Mouse (Mus musculus) embryonic facial prominence, embryonic 11.5 days (tissue): ENCODE measurements at regions not wholly inside any gene's neighbourhood (a gene's known extent, or its start where the extent isn't known, plus 50 kb on each side); places are given as distances from the start of the nearest gene placed in this dataset.
"Not testable (repeated sequence)": the region's sequence is repeated elsewhere in the genome, so short reads cannot be mapped to it uniquely, and the experiment has no call there.

Source experiments
- ATAC-seq: fragments of 200-750 bp; cut with Nextera tagmentation; replicated peaks from 2 replicates; pipeline ENCODE4 v1.8.0; 2017; ENCODE audit warnings: low read depth; ENCODE audit not compliant: insufficient number of reproducible peaks, low FRiP score, low TSS enrichment
- DNase-seq: peaks from one replicate; pipeline ENCODE4 v3.0.0-alpha.2; 2015; ENCODE audit warnings: low spot score
- H3K27ac ChIP-seq: fragments of 300-500 bp; sonication (generic); replicated peaks from 2 replicates; pipeline ENCODE4 v1.5.1; 2014; ENCODE audit warnings: mild to moderate bottlenecking, low read depth, low read length, control low read depth
- H3K27me3 ChIP-seq: fragments of 300-500 bp; sonication (generic); 2 replicates; pipeline ENCODE4 v1.6.1; 2014; ENCODE audit warnings: mild to moderate bottlenecking, low read length, moderate library complexity, mixed read lengths; ENCODE audit not compliant: control insufficient read depth, insufficient read depth
- H3K36me3 ChIP-seq: fragments of 300-500 bp; sonication (generic); replicated peaks from 2 replicates; pipeline ENCODE4 v1.6.1; 2014; ENCODE audit warnings: low read depth, mild to moderate bottlenecking, low read length, moderate library complexity, mixed read lengths; ENCODE audit not compliant: control insufficient read depth, insufficient read depth
- H3K4me1 ChIP-seq: fragments of 300-500 bp; sonication (generic); 2 replicates; pipeline ENCODE4 v1.6.1; 2014; ENCODE audit warnings: low read length, mixed read lengths; ENCODE audit not compliant: control insufficient read depth, insufficient read depth
- H3K4me2 ChIP-seq: fragments of 300-500 bp; sonication (generic); 2 replicates; pipeline ENCODE4 v1.6.1; 2014; ENCODE audit warnings: low read depth, mild to moderate bottlenecking, control low read depth, low read length, moderate library complexity
- H3K4me3 ChIP-seq: fragments of 300-500 bp; sonication (generic); 2 replicates; pipeline ENCODE4 v1.5.1; 2014; ENCODE audit warnings: low read depth, low read length, control low read depth
- H3K9ac ChIP-seq: fragments of 300-500 bp; sonication (generic); replicated peaks from 2 replicates; pipeline ENCODE4 v1.6.1; 2014; ENCODE audit warnings: mild to moderate bottlenecking, control low read depth, low read length
- H3K9me3 ChIP-seq: fragments of 300-500 bp; sonication (generic); replicated peaks from 2 replicates; pipeline ENCODE4 v1.6.1; 2016; ENCODE audit warnings: mild to moderate bottlenecking, low read length, inconsistent platforms, mixed read lengths; ENCODE audit not compliant: control insufficient read depth
- WGBS: fragments of 180-500 bp; shearing (Covaris S2); extraction: QIAGEN DNeasy Blood & Tissue Kit; methylation state at CpG from one replicate; pipeline ENCODE4 v1.1.7; 2014; 5-methylcytosine and 5-hydroxymethylcytosine counted together

GRCm38 (mm10) chr10:14312959-14313358, 232.5 kb downstream of the Adgrg6 start:
- no peak for DNase-seq
- WGBS, result 78% methylated on average over 4 of the region's 4 CpGs

GRCm38 (mm10) chr10:14311962-14312361, 233.5 kb downstream of the Adgrg6 start:
- no peak for DNase-seq
- Histone ChIP-seq H3K27ac (no peak overlapping the region), H3K4me3 (no peak overlapping the region), H3K9me3 (no peaks in the 10 kb centered on the region), H3K27me3 (no peaks in the 10 kb centered on the region), H3K9ac (no peak overlapping the region), H3K4me1 (no peaks in the 10 kb centered on the region), H3K4me2 (no peak overlapping the region), H3K36me3 (no peaks in the 10 kb centered on the region)
- WGBS, result 76% methylated on average over 3 of the region's 3 CpGs
- no peak for ATAC-seq

More at GRCm38 (mm10) chr10:14312959-14313358, 232.5 kb downstream of the Adgrg6 start:
- H3K4me2 ChIP-seq, result no peak overlapping the region
- H3K4me3 ChIP-seq, result no peak overlapping the region
- ATAC-seq, result no peak
- no peaks in the 10 kb centered on the region for H3K27me3 ChIP-seq
- H3K4me1 ChIP-seq, result no peaks in the 10 kb centered on the region
- no peak overlapping the region for H3K9ac ChIP-seq
- no peaks in the 10 kb centered on the region for H3K9me3 ChIP-seq
- H3K27ac ChIP-seq, result no peak overlapping the region
- no peaks in the 10 kb centered on the region for H3K36me3 ChIP-seq

DNA sequence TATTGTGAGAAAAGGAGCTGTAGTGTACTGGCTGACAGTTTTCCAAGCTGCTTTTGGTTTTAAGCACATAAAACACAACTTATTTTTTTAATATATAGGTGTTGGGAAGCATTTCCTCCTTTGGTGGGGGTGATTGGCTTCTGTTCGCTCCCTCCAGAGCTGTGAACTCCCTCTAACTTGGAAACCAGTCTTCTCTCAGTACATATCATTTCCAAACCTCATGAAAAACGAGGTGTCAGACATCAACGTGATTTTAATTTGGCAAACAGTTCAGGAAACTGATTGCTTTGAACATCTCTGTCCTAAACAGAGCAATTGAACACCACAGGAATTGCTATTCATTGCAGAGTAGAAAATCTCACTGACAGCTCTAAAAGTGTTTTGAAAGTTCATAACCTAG, 238.6 kb downstream of the Adgrg6 start:
- no peak overlapping the region for H3K27ac ChIP-seq
- no peaks in the 10 kb centered on the region for H3K4me1 ChIP-seq
- H3K27me3 ChIP-seq, result no peaks in the 10 kb centered on the region
- H3K4me3 ChIP-seq, result no peak overlapping the region
- H3K36me3 ChIP-seq, result no peaks in the 10 kb centered on the region
- ATAC-seq (no peak), DNase-seq (no peak)
- no peaks in the 10 kb centered on the region for H3K9me3 ChIP-seq
- no peak overlapping the region for H3K4me2 ChIP-seq
- WGBS, result 62% methylated on average over 3 of the region's 3 CpGs
- no peak overlapping the region for H3K9ac ChIP-seq

- Histone ChIP-seq H3K9ac (no peak overlapping the region), H3K9me3 (no peaks in the 10 kb centered on the region), H3K27ac (no peak overlapping the region), H3K4me1 (no peaks in the 10 kb centered on the region), H3K4me2 (no peak overlapping the region), H3K36me3 (no peaks in the 10 kb centered on the region), H3K27me3 (no peaks in the 10 kb centered on the region), H3K4me3 (no peak overlapping the region)
- ATAC-seq (no peak), DNase-seq (no peak)
These were observed 242.0 kb downstream of the Adgrg6 start for GRCm38 (mm10) chr10:14303476-14303875.

GRCm38 (mm10) chr10:14296147-14296546, 249.3 kb downstream of the Adgrg6 start:
- no peaks in the 10 kb centered on the region for H3K4me1 ChIP-seq
- no peak for ATAC-seq
- H3K36me3 ChIP-seq, result no peaks in the 10 kb centered on the region
- H3K9ac ChIP-seq, result no peak overlapping the region
- no peak overlapping the region for H3K4me2 ChIP-seq
- 79% methylated on average over 4 of the region's 4 CpGs for WGBS
- no peak overlapping the region for H3K4me3 ChIP-seq
- H3K9me3 ChIP-seq, result no peaks in the 10 kb centered on the region
- DNase-seq, result no peak
- no peaks in the 10 kb centered on the region for H3K27me3 ChIP-seq
- H3K27ac ChIP-seq, result no peak overlapping the region

GRCm38 (mm10) chr10:14292701-14293100, 252.8 kb downstream of the Adgrg6 start:
- H3K27me3 ChIP-seq, H3K27ac ChIP-seq, ATAC-seq, H3K4me2 ChIP-seq, H3K36me3 ChIP-seq, H3K4me1 ChIP-seq, H3K4me3 ChIP-seq, H3K9ac ChIP-seq, DNase-seq, H3K9me3 ChIP-seq: not testable (repeated sequence)
- 84% methylated on average over 7 of the region's 8 CpGs for WGBS

DNA sequence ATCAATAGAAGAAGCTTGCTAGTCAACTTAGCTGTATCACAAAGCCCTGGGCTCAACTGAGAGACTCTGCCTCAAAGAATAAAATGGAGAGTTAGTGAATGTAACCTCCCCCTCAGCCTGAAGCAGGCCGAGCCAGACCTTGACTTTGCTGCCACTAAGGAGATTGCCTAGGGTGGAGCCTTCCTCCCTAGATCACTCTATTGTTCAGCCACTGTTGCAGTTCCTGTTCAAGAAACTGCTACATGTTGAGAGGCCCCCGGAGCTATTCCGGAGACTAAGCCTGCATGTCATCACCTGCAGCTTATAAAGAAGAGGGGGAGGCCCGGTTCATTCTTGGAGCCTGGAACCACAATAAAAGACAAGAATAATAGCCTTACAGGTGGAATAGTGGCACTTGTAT, 257.9 kb downstream of the Adgrg6 start:
- Histone ChIP-seq H3K36me3 (no peaks in the 10 kb centered on the region), H3K4me3 (no peak overlapping the region), H3K9me3 (no peaks in the 10 kb centered on the region), H3K4me2 (no peak overlapping the region), H3K27me3 (no peaks in the 10 kb centered on the region), H3K4me1 (no peaks in the 10 kb centered on the region), H3K27ac (no peak overlapping the region), H3K9ac (no peak overlapping the region)
- 93% methylated on average over 4 of the region's 4 CpGs for WGBS
- DNase-seq (no peak), ATAC-seq (no peak)

- no peaks in the 10 kb centered on the region for H3K9me3 ChIP-seq
- no peak overlapping the region for H3K9ac ChIP-seq
- ATAC-seq (no peak), DNase-seq (no peak)
- H3K4me1 ChIP-seq, result no peaks in the 10 kb centered on the region
- H3K27me3 ChIP-seq, result no peaks in the 10 kb centered on the region
- no peak overlapping the region for H3K4me3 ChIP-seq
- H3K4me2 ChIP-seq, result no peak overlapping the region
- no peaks in the 10 kb centered on the region for H3K36me3 ChIP-seq
- H3K27ac ChIP-seq, result no peak overlapping the region
- 87% methylated on average over 1 of the region's 1 CpGs for WGBS
These were observed 268.8 kb downstream of the Adgrg6 start for GRCm38 (mm10) chr10:14276631-14277030.
